Mouse (Mus musculus) bone marrow, adult 2 months (tissue): ENCODE results near the gene Sp4. TPM values are rescaled to one million over a fixed set of nuclear protein-coding genes. Genes with fewer than 3 reads are reported as not detected.

Source experiments
- H3K27ac ChIP-seq: fragments of 200-500 bp; 2 replicates; pipeline ENCODE4 v1.5.1; 2012; ENCODE audit warnings: low read depth, mild to moderate bottlenecking, control low read depth, inconsistent platforms, low read length; ENCODE audit not compliant: control insufficient read depth, poor library complexity, insufficient read depth
- H3K4me1 ChIP-seq: fragments of 200-500 bp; 2 replicates; pipeline ENCODE4 v1.6.1; 2011; ENCODE audit warnings: low read length; ENCODE audit not compliant: control insufficient read depth, insufficient read depth
- H3K4me3 ChIP-seq: fragments of 200-500 bp; replicated peaks from 2 replicates; pipeline ENCODE3; 2011; ENCODE audit warnings: mild to moderate bottlenecking, low read depth, low read length, control low read depth; ENCODE audit not compliant: control insufficient read depth
- CTCF ChIP-seq: fragments of 200-500 bp; IDR thresholded peaks from 2 replicates; pipeline ENCODE4 v1.5.1; 2011; ENCODE audit warnings: low read length, control low read depth; ENCODE audit not compliant: control insufficient read depth, insufficient read depth
- POLR2A ChIP-seq: fragments of 200-500 bp; IDR thresholded peaks from 2 replicates; pipeline ENCODE4 v1.6.1; 2011; ENCODE audit warnings: low read depth, mild to moderate bottlenecking, control low read depth, low read length, borderline replicate concordance; ENCODE audit not compliant: control insufficient read depth
- WGBS: fragments of 180-500 bp; shearing (Covaris S2); methylation state at CpG from one replicate; pipeline ENCODE4 v1.1.7; 2018; 5-methylcytosine and 5-hydroxymethylcytosine counted together
- polyA plus RNA-seq: library from polyadenylated mRNA; stranded (reverse); fragments of >200 nt; gene quantifications from 2 replicates; pipeline ENCODE4 v1.2.4, GENCODE M21; 2011; ENCODE audit warnings: low replicate concordance; ENCODE audit not compliant: missing spikeins, insufficient read depth, insufficient read length

Sp4 gene
- polyA plus RNA-seq, 1 experiment: 11.0 TPM

DNA sequence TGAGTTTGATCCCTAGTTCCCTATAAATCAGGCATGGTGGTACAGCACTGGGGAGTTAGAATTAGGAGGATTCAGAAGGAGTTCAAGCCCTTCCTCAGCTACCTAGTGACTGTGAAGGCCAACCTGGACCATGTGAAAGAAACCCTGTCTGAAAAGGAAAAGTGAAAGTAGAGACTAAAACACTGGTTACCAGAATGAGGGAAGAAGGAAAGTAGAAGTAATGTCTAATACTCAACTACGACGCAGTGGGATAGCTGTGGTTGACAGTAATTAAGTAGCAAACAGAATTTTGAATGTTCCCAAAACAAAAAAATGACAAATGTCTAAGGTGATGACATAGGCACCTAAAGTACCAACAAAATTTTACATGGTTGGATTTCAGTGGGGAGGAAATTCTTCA lies 5.0 kb downstream of the Sp4 start:
- Histone ChIP-seq H3K27ac (no peak overlapping the region), H3K4me1 (no peaks in the 10 kb centered on the region; the same call in 1 of the 2 replicates), H3K4me3 (peak overlapping the region; percentile 31)
- WGBS: 1% methylated on average over 2 of the region's 2 CpGs
- no peak for TF ChIP-seq POLR2A
- TF ChIP-seq CTCF: no peak

DNA sequence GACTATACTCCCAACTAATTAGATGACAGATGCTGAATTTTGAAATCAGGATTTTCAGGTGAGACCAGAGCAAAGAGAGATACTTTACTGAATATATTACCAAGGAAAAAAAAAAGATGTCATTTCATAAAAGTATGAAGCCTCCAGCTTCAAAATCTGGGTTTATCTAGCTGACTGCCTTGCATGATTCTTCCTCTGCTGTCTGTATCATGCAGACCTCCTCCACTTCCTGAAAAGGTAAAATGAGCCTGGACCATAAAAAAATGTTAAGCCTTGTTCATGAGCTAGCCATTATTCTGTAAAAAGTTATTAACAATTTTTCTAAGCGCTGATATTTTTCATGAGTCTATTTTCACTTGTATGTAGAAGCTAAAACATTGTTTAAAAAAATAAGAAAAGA lies 5.4 kb downstream of the Sp4 start:
- Histone ChIP-seq H3K4me1 (no peaks in the 10 kb centered on the region; the same call in 1 of the 2 replicates), H3K27ac (no peak overlapping the region), H3K4me3 (no peak overlapping the region)
- WGBS: 72% methylated on average over 1 of the region's 1 CpGs
- no peak for TF ChIP-seq CTCF
- TF ChIP-seq POLR2A: no peak

DNA sequence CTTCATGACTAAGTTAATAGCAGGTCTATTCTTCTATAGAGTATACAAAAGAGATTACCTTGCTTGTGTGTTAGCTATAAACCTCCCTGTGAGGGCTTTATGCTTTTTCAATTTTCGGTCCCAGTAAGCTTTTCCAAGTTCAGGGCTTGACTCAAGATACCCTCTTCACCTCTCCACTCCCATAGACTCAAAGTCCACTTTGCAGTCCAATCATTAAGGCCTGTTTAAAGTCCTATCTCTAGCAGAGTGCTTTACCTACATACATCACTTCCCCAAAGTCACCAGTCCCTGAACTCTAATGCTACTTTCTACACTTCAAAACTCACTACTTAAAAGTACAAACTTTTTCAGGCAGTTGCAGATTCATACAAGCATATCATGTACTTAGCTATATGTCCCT lies 12.3 kb downstream of the Sp4 start:
- no peak overlapping the region for H3K27ac ChIP-seq
- no peak overlapping the region for H3K4me3 ChIP-seq
- 86% methylated on average over 1 of the region's 1 CpGs for WGBS
- no peaks in the 10 kb centered on the region for H3K4me1 ChIP-seq
- TF ChIP-seq CTCF (no peak), POLR2A (no peak)

DNA sequence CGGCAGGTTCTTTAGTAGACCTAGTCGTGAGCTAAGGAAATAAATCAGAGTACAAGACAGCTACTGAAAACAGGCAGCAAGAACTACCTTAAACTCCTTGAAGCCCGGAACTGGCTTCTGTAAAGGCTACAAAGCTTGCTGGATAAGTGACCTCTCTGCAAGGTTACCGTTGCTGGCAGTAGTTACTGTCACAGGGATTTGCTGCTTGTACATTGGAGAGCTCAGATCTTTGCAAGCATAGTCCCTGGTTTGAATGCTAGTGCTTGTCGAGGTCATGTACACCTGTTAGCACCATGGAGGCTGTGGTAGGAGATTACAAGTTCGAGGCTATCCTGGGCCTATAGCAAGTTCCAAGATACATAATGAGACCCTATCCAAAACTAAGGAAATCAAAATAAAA lies 16.1 kb downstream of the Sp4 start:
- Histone ChIP-seq H3K4me1 (no peaks in the 10 kb centered on the region), H3K27ac (no peak overlapping the region), H3K4me3 (no peak overlapping the region)
- WGBS: 71% methylated on average over 6 of the region's 6 CpGs
- TF ChIP-seq CTCF (no peak), POLR2A (no peak)

DNA sequence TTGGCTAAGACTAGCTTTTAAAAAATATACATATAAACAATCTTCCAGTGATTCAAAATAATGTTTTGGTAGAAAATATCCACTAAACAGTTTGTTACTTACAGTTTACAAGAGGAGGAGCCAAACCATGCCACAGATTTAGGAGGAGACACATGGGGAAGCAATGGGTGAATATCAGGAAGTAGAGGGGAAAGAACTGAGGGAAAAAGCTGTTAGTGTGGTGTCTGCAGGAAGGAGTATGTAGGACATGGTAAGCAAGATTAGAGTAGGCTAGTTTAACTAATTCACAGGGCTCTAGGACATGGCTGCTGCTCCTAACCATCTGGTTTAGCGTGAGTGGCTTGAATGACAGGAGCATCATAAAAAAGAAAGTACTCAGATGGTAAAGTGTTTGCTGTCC lies 19.3 kb downstream of the Sp4 start:
- no peak for TF ChIP-seq POLR2A
- no peak for TF ChIP-seq CTCF
- Histone ChIP-seq H3K4me3 (no peak overlapping the region), H3K4me1 (no peaks in the 10 kb centered on the region), H3K27ac (no peak overlapping the region)
- WGBS: 64% methylated on average over 1 of the region's 1 CpGs

DNA sequence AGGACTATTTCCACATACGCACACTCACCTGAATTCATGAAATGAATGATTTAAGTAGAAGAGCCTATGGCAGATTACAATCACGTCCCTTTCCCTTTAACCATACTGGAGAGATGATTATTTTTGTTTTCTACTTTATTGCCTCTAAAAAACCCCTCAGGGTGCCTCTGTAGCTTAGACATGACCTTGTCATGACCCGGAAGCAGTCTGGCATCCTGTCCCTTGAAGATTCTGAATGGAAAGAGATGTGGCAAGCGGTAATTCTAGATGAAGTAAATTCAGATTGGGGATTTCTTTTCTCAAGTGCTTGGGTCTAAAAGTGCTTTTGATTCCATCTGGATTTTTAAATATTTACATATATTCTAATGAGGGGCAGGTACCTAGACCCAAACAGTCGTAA lies 24.9 kb downstream of the Sp4 start:
- no peak overlapping the region for H3K4me3 ChIP-seq
- WGBS: 91% methylated on average over 5 of the region's 5 CpGs
- no peak for TF ChIP-seq POLR2A
- TF ChIP-seq CTCF: no peak
- H3K27ac ChIP-seq: no peak overlapping the region
- H3K4me1 ChIP-seq: no peaks in the 10 kb centered on the region

DNA sequence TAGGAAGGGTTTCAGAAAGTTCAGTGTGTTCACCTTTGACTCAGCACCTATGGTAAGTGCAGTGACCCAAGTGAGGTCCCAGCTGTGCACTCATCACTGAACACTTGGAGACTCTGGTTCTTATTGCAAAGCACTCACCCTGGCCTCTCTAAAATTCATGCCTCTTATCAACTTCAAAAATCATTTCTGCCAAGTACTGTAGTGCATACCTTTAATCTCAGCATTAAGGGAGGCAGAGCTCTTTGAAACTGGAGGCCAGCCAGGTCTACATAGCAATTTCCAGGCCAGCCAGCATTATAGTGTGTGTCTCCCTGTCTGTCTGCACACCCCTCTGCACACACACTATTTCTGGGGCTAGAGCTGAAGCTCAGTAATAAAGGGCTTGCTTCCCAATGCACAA lies 36.3 kb downstream of the Sp4 start:
- no peak overlapping the region for H3K27ac ChIP-seq
- H3K4me1 ChIP-seq: no peaks in the 10 kb centered on the region
- no peak for TF ChIP-seq CTCF
- no peak for TF ChIP-seq POLR2A
- H3K4me3 ChIP-seq: no peak overlapping the region

DNA sequence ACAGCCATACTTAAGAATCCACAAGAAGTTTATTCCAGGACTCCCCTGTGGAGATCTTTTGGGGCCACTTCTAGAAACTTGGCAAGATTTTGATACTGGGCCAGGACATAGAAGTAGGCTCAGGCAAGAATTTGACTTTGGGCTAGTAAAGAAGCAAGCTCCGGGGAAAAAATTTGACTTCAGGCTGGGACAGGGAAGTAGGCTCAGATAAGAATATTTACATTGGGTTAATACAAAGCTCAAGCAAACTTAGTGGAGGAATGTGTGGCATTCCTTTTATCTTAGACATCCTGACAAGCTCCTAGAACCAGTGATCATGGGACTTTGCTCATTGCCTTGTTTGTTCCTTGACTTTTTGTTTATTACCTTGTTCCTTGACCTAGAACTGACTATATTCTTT lies 37.4 kb downstream of the Sp4 start:
- Histone ChIP-seq H3K4me1 (no peaks in the 10 kb centered on the region), H3K27ac (no peak overlapping the region), H3K4me3 (no peak overlapping the region)
- WGBS: 89% methylated on average over 1 of the region's 1 CpGs
- TF ChIP-seq CTCF (no peak), POLR2A (no peak)

DNA sequence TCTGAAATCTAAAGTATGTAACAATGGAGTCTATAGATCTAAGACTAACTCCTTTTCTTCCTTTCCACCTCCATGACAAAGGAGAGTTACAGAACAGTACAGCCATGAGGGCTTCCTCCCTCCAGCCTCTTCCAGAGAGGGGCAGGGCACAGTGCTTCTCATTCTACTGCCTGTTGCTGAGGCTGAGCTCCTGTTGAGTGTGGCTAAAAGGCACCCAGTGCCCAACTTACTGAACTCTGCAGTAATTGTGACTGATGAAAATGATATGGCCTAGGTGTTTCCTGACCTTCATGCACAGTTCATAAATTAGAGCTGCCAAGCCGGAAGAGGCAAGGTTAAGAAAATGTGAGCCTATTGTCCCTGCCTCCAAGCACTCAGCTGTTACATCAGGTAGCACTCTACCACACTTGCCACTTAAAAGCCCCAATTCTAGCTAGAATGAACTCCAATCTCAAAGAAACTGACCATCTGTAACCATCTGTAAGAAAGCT lies 45.9 kb downstream of the Sp4 start:
- H3K4me1 ChIP-seq: no peaks in the 10 kb centered on the region
- H3K4me3 ChIP-seq: no peak overlapping the region
- no peak overlapping the region for H3K27ac ChIP-seq
- 45% methylated on average over 1 of the region's 1 CpGs for WGBS
- no peak for TF ChIP-seq POLR2A
- TF ChIP-seq CTCF: no peak
